Mouse (Mus musculus) heart, embryonic 14.5 days (tissue): ENCODE data around the gene Ephb2. TPM values are rescaled to one million over a fixed set of nuclear protein-coding genes. Genes with fewer than 3 reads are reported as not detected.

Source experiments
- ATAC-seq: fragments of 200-750 bp; cut with Nextera tagmentation; 2 replicates; pipeline ENCODE4 v1.8.0; 2017; ENCODE audit warnings: low read depth, moderate TSS enrichment; ENCODE audit not compliant: insufficient number of reproducible peaks, insufficient read depth, low FRiP score
- H3K27ac ChIP-seq, 2 experiments: fragments of 200-500 bp in 1 of 2; fragments of 300-500 bp in 1 of 2; sonication (generic) in 1 of 2; replicated peaks in 1 of 2; 2 replicates each; pipeline ENCODE4 v1.5.1; 2012 to 2014; ENCODE audit warnings: low read depth in 2 of 2, low read length in 2 of 2, control low read depth in 1 of 2, mild to moderate bottlenecking in 1 of 2, mixed read lengths in 1 of 2; ENCODE audit not compliant: control insufficient read depth in 1 of 2, insufficient read depth in 1 of 2
- H3K27me3 ChIP-seq: fragments of 300-500 bp; sonication (generic); 2 replicates; pipeline ENCODE4 v1.6.1; 2014; ENCODE audit warnings: mild to moderate bottlenecking, low read length, control low read depth; ENCODE audit not compliant: control insufficient read depth, insufficient read depth
- H3K36me3 ChIP-seq: fragments of 300-500 bp; sonication (generic); 2 replicates; pipeline ENCODE4 v1.6.1; 2014; ENCODE audit warnings: mild to moderate bottlenecking, control low read depth, low read length, mixed read lengths; ENCODE audit not compliant: control insufficient read depth, insufficient read depth
- H3K4me1 ChIP-seq, 2 experiments: fragments of 200-500 bp in 1 of 2; fragments of 300-500 bp in 1 of 2; sonication (generic) in 1 of 2; 2 replicates each; pipeline ENCODE4 v1.6.1; 2012 to 2014; ENCODE audit warnings: low read length in 2 of 2, control low read depth in 1 of 2, mixed read lengths in 1 of 2; ENCODE audit not compliant: control insufficient read depth in 2 of 2, insufficient read depth in 2 of 2
- H3K4me2 ChIP-seq: fragments of 300-500 bp; sonication (generic); 2 replicates; pipeline ENCODE4 v1.6.1; 2014; ENCODE audit warnings: mild to moderate bottlenecking, low read length
- H3K4me3 ChIP-seq, 2 experiments: fragments of 200-500 bp in 1 of 2; fragments of 300-500 bp in 1 of 2; sonication (generic) in 1 of 2; 2 replicates each; pipeline ENCODE4 v1.5.1; 2012 to 2014; ENCODE audit warnings: low read length in 2 of 2, mild to moderate bottlenecking in 2 of 2, control low read depth in 1 of 2, low read depth in 1 of 2, moderate library complexity in 1 of 2; ENCODE audit not compliant: control insufficient read depth in 1 of 2, insufficient read depth in 1 of 2
- H3K9ac ChIP-seq: fragments of 300-500 bp; sonication (generic); 2 replicates; pipeline ENCODE4 v1.6.1; 2014; ENCODE audit warnings: mild to moderate bottlenecking, low read length
- H3K9me3 ChIP-seq: fragments of 300-500 bp; sonication (generic); 2 replicates; pipeline ENCODE4 v1.6.1; 2016; ENCODE audit warnings: low read length, control low read depth; ENCODE audit not compliant: control insufficient read depth
- WGBS: fragments of 180-500 bp; shearing (Covaris S2); extraction: QIAGEN DNeasy Blood & Tissue Kit; methylation state at CpG from one replicate; pipeline ENCODE4 v1.1.7; 2014; 5-methylcytosine and 5-hydroxymethylcytosine counted together
- polyA plus RNA-seq: library from polyadenylated mRNA; unstranded; fragments of >200 nt; fragmentation: Nextera tagmentation; extraction: Ambion mirVana; gene quantifications from 2 replicates; pipeline ENCODE4 v1.2.1, GENCODE M21; 2014

Gene Ephb2
- polyA plus RNA-seq, 1 experiment from 2014 or later, result 1.6 TPM

DNA sequence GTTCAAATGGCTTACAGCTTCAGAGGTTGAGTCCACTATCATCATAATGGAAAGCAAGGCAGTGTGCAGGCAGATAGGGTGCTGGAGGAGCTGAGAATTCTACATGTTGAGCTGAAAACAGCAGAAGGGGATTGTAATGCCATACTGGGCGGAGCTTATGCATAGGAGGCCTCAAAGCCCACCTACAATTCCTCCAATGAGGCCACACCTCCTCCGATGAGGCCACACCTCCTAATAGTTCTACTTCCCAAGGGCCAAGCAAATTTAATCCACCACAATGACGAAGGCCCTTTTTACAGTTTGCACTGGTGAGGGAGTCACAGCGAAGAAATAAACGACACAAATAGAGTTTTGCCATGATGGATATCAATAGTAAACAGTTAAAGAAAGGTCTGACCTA lies 199.3 kb downstream of the Ephb2 start:
- peaks cover 4 to 13% of the 10 kb centered on the region in 2 experiments; a peak in 3 of 4 replicates for H3K4me1 ChIP-seq
- no peak overlapping the region for H3K4me2 ChIP-seq
- WGBS, result 54% methylated on average over 5 of the region's 5 CpGs
- H3K27me3 ChIP-seq, result peaks cover 38% of the 10 kb centered on the region
- H3K27ac ChIP-seq, result no peak overlapping the region
- H3K9me3 ChIP-seq, result no peaks in the 10 kb centered on the region
- no peak overlapping the region for H3K9ac ChIP-seq
- H3K36me3 ChIP-seq, result no peaks in the 10 kb centered on the region
- no peak for ATAC-seq
- H3K4me3 ChIP-seq, result no peak overlapping the region

DNA sequence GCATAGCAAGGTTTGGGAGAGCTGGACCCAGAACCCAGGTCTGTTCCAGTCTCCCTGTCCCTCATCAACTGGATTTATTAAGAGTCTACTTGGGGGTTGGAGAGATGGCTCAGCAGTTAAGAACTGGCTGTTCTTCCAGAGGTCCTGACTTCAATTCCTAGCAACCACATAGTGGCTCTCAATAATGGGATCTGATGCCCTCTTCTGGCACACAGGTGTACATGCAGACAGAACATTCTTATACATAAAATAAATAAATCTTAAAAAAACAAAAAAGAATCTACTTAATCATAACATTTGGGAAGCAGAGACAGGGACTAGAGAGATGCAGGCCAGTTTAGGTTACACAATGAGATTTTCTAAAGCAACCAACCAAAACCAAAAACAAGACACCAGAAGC lies 199.8 kb downstream of the Ephb2 start:
- no peak overlapping the region for H3K9ac ChIP-seq
- H3K27ac ChIP-seq, result no peak overlapping the region
- H3K4me3 ChIP-seq, result no peak overlapping the region
- H3K36me3 ChIP-seq, result no peaks in the 10 kb centered on the region
- no peak overlapping the region for H3K4me2 ChIP-seq
- no peaks in the 10 kb centered on the region for H3K9me3 ChIP-seq
- peaks cover 38% of the 10 kb centered on the region for H3K27me3 ChIP-seq
- H3K4me1 ChIP-seq, result peaks cover 8 to 15% of the 10 kb centered on the region in 2 experiments
- ATAC-seq, result no peak

DNA sequence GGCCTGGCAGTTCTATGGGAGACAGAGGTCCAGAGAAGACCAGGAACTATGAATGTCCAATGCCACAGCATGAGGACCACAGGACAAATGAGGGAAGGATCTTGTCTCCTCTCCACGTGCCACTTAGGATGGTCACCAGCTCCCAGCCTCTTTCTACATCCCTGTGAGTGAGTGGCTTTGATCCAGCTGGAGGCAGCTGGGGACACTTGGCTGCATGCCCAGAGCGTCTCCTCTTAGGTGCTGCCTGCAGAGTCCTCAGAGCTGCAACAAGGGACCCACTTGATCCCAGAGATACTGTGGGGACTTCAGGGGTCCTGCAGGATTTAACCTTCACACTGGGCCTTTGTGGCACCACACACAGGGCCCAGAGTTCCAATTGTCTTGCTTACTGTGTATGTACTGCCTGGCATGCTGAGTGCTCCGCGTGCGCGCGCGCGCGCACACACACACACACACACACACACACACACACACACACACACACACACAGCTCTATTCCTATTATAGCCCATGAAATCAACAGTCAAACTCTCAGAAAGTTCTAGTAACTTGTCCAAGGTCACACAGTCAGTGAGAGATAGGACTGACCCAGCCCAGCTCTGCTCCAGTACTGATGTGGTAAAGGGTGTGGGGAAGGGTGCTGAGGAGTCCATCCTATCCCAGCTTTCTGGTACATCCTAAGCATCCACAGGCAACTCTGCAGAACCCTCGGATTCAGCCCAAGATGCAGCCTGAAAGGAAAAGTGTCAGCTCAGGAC lies 204.4 kb downstream of the Ephb2 start:
- peak; percentile 69; the same call in 1 of the 2 replicates for ATAC-seq

DNA sequence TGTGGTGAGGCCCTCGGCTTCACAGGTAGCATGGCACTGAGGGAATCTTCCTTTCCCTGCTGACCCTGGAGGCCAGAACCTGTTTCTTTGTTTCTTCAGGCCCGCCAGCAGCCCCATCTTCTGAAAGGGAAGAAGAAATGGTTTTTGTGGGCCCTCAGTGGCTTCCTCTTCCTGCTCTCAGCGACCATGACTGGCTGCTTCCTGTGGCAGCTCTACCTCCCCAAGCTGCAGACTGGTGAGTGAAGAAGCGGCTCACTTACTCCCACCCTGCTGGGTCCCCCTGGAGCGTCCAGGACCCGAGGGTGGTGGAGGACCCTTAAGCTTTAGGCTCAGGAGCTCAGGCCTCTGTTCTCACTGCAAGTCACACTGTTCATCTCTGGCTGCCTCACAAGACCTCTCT lies 209.2 kb downstream of the Ephb2 start:
- H3K4me2 ChIP-seq, result no peak overlapping the region
- no peak overlapping the region for H3K9ac ChIP-seq
- no peaks in the 10 kb centered on the region for H3K36me3 ChIP-seq
- no peaks in the 10 kb centered on the region for H3K9me3 ChIP-seq
- ATAC-seq, result no peak
- WGBS, result 75% methylated on average over 6 of the region's 6 CpGs
- H3K4me3 ChIP-seq, result no peak overlapping the region
- H3K27ac ChIP-seq, result no peak overlapping the region
- H3K4me1 ChIP-seq, result peaks cover 5 to 8% of the 10 kb centered on the region in 2 experiments
- peaks cover 6% of the 10 kb centered on the region; the same call in 1 of the 2 replicates for H3K27me3 ChIP-seq

More for the DNA sequence above, 204.4 kb downstream of the Ephb2 start:
- 75% methylated on average over 11 of the region's 11 CpGs for WGBS
- Histone ChIP-seq H3K4me1 (peaks cover 8% of the 10 kb centered on the region in 2 experiments), H3K36me3 (no peaks in the 10 kb centered on the region), H3K9ac (no peak overlapping the region), H3K9me3 (no peaks in the 10 kb centered on the region), H3K27ac (no peak overlapping the region), H3K27me3 (peaks cover 10% of the 10 kb centered on the region), H3K4me2 (no peak overlapping the region), H3K4me3 (no peak overlapping the region)

DNA sequence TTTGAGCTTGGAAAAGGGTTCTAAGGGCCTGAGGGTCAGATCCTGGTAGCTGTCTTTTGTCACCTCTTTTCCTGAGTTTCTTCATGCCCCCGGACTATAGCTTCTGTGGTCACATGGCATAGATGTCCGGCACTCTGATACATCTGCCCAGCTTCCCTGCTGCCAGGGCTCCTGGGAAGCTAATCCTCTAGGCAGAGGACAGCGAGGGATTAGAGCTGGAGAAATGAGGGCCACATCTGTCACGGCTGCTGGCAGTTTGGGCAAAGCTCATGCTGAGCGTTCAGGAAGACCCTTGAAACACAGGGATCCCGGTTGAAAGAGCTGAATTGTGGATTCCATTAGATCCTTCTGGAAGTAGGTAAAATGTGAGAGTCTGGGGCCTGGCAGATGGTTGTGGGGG lies 213.4 kb downstream of the Ephb2 start, which contains the start of gene Lactbl1:
TSS of gene Lactbl1 (plus strand) at position 234 of the 400 bp plus-strand sequence.
- Histone ChIP-seq H3K36me3 (no peaks in the 10 kb centered on the region), H3K4me2 (no peak within 1 kb of the TSS), H3K4me1 (peaks cover 4% of the 10 kb centered on the region in 2 experiments; a peak in 2 of 4 replicates), H3K9ac (no peak within 1 kb of the TSS), H3K4me3 (no peak within 1 kb of the TSS), H3K27ac (no peak within 1 kb of the TSS), H3K27me3 (peaks cover 6% of the 10 kb centered on the region; the same call in 1 of the 2 replicates), H3K9me3 (no peaks in the 10 kb centered on the region)
- 36% methylated on average over 6 of the region's 6 CpGs for WGBS
- no peak for ATAC-seq

DNA sequence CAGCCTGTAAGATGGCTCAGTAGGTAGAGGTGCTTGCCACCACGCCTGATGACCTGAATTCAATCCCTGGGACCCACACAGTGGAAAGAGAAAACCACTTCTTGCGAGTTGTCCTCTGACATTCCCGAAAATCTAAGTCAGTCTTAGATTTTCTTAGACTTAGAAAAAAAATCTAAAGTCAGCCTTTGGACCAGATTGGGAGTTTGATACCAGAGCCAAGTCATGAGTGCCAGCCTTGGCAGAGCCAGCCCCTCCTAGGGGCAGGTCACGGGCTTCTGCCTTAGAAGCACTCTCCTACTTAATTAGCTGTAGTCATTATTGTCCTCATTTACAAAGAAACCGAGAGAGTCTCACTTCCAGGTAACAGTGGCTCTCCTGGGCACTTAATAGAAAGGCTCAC lies 213.8 kb downstream of the Ephb2 start:
- ATAC-seq, result no peak
- Histone ChIP-seq H3K9me3 (no peaks in the 10 kb centered on the region), H3K4me2 (no peak overlapping the region), H3K4me3 (no peak overlapping the region), H3K27ac (no peak overlapping the region), H3K36me3 (no peaks in the 10 kb centered on the region), H3K9ac (no peak overlapping the region), H3K4me1 (peaks cover 4% of the 10 kb centered on the region in 2 experiments; a peak in 2 of 4 replicates), H3K27me3 (peaks cover 6% of the 10 kb centered on the region; the same call in 1 of the 2 replicates)
- 59% methylated on average over 5 of the region's 5 CpGs for WGBS

DNA sequence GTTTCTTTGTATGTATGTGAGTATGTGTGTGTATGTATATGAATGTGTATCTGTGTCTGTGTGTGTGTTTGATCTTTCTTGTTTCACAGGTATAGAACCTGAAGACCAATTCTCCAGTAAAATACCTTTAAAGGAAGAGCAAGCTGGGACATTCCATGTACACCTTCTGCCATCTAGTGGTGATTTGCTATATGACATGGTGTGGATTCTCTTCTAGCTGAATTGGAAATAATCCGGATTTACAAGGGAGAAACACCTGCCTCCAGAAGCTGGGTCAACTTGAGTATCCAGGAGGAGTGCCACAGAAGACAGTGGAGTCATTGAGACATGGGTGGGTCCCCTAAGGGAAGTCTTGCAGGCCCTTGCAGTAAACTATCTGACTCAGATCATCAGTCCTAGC lies 214.5 kb downstream of the Ephb2 start:
- no peak overlapping the region for H3K4me3 ChIP-seq
- peaks cover 4% of the 10 kb centered on the region in 2 experiments; a peak in 2 of 4 replicates for H3K4me1 ChIP-seq
- H3K27ac ChIP-seq, result no peak overlapping the region
- 3% methylated on average over 1 of the region's 1 CpGs for WGBS
- no peak overlapping the region for H3K9ac ChIP-seq
- H3K4me2 ChIP-seq, result no peak overlapping the region
- H3K27me3 ChIP-seq, result peaks cover 6% of the 10 kb centered on the region; the same call in 1 of the 2 replicates
- H3K36me3 ChIP-seq, result no peaks in the 10 kb centered on the region
- no peaks in the 10 kb centered on the region for H3K9me3 ChIP-seq
- ATAC-seq, result no peak
